ENCODE assay signal across 25 mouse cellular contexts in the genomic region with DNA sequence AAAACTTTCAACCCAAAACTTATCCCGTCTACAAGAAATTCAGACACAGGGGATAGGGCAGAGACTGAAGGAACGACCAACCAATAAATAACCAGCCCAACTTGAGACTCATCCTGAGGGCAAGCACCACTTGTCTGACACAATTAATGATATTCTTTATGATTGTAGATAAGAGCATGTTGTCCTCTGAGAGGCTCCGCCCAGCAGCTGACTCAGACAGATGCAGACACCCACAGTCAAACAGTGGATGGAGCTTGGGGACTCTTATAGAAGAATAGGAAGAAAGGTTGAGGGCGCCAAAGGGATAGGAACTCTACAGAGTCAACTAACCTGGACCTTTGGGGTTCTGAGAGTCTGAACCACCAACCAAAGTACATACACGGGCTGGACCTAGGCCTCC.
"Had no signal": no experiment of that assay in that cellular context is flagged by ENCODE, and none has a peak within 500 bp of the region (broad histone marks: within the 10 kb centered on the region; RNA-seq: fewer than 3 reads in every experiment).

No protein-coding gene starts in this region.

- H3K4me3 ChIP-seq: layer of hippocampus, adult 2 months; limb, embryonic 10.5 days; limb, embryonic 13.5 days; liver, embryonic 12.5 days; liver, embryonic 15.5 days; lung, embryonic 15.5 days; megakaryocyte, embryonic 14.5 days; midbrain, embryonic 10.5 days; neural tube, embryonic 12.5 days; neural tube, embryonic 15.5 days had no signal

- H3K9ac ChIP-seq: limb, embryonic 13.5 days; liver, embryonic 12.5 days; lung, embryonic 15.5 days; neural tube, embryonic 12.5 days; neural tube, embryonic 15.5 days had no signal

- H3K27ac ChIP-seq: layer of hippocampus, adult 2 months; limb, embryonic 10.5 days; limb, embryonic 13.5 days; liver, embryonic 12.5 days; liver, embryonic 15.5 days; lung, embryonic 15.5 days; midbrain, embryonic 10.5 days; neural tube, embryonic 12.5 days; neural tube, embryonic 15.5 days; stomach, postnatal 0 days had no signal

- H3K36me3 ChIP-seq: limb, embryonic 10.5 days; limb, embryonic 13.5 days; lung, embryonic 15.5 days; midbrain, embryonic 10.5 days; neural tube, embryonic 12.5 days; neural tube, embryonic 15.5 days had no signal

- H3K4me1 ChIP-seq: limb, embryonic 10.5 days; neural tube, embryonic 12.5 days; neural tube, embryonic 15.5 days had no signal

- H3K27me3 ChIP-seq: limb, embryonic 13.5 days; liver, embryonic 12.5 days; liver, embryonic 15.5 days; lung, embryonic 15.5 days; megakaryocyte, embryonic 14.5 days; neural tube, embryonic 12.5 days; neural tube, embryonic 15.5 days had no signal

- H3K9me3 ChIP-seq: limb, embryonic 10.5 days; limb, embryonic 13.5 days; liver, embryonic 12.5 days; liver, embryonic 15.5 days; lung, embryonic 15.5 days; midbrain, embryonic 10.5 days; neural tube, embryonic 12.5 days; neural tube, embryonic 15.5 days had no signal

- DNase-seq: kidney, adult 9 months; kidney, postnatal 25 days; layer of hippocampus, adult 9-11 months; liver; lung, adult 18-20 months; lung, postnatal 10 days; lung, postnatal 36 days; midbrain, embryonic 14.5 days; right cerebral cortex, adult 18-20 months; right cerebral cortex, postnatal 14 days; right cerebral cortex, postnatal 4 days; thymus, adult 2 months; thymus, postnatal 14 days; thymus, postnatal 4 days had no signal
